Mouse (Mus musculus): ENCODE results near the gene Ubn1.

- TF ChIP-seq CTCF (IDR thresholded peaks at IDR 0.05; ENCODE audit: extremely low read depth, insufficient read depth, insufficient read length, insufficient replicate concordance): no peak
- TF ChIP-seq POLR2A (IDR thresholded peaks at IDR 0.05; ENCODE audit: low read depth, low read length): no peak
Measured at GRCm38 (mm10) chr16:5131251-5131922, 81.5 kb downstream of the Ubn1 start.
